Mouse (Mus musculus): ENCODE data around the gene Dcbld1.

- no peak for TF ChIP-seq CTCF (IDR thresholded peaks at IDR 0.05; ENCODE audit: low read depth, low read length)
- no peak for TF ChIP-seq TAL1 (conservative IDR thresholded peaks at IDR 0.05; ENCODE audit: low read depth, low read length)
- TF ChIP-seq POLR2AphosphoS5 (IDR thresholded peaks at IDR 0.05; ENCODE audit: insufficient replicate concordance, low read depth, low read length) = no peak
- TF ChIP-seq GATA2 (IDR thresholded peaks at IDR 0.05; ENCODE audit: borderline replicate concordance, low read depth, low read length) = no peak
These were observed 54.6 kb downstream of the Dcbld1 start for GRCm38 (mm10) chr10:52287852-52288533.
